Mouse (Mus musculus) heart, embryonic 16.5 days (tissue): ENCODE data around the gene Fpgs. TPM values are rescaled to one million over a fixed set of nuclear protein-coding genes. Genes with fewer than 3 reads are reported as not detected.

Source experiments
- ATAC-seq: fragments of 200-750 bp; cut with Nextera tagmentation; replicated peaks from 2 replicates; pipeline ENCODE4 v1.8.0; 2017; ENCODE audit warnings: moderate number of reproducible peaks; ENCODE audit not compliant: insufficient read depth, low FRiP score; ENCODE audit errors: extremely low read depth
- H3K27ac ChIP-seq: fragments of 300-500 bp; sonication (generic); 2 replicates; pipeline ENCODE4 v1.5.1; 2014; ENCODE audit warnings: mild to moderate bottlenecking, low read length, control low read depth, moderate library complexity
- H3K27me3 ChIP-seq: fragments of 300-500 bp; sonication (generic); 2 replicates; pipeline ENCODE4 v1.6.1; 2014; ENCODE audit warnings: low read length, mixed read lengths; ENCODE audit not compliant: control insufficient read depth, insufficient read depth
- H3K36me3 ChIP-seq: fragments of 300-500 bp; sonication (generic); 2 replicates; pipeline ENCODE4 v1.6.1; 2014; ENCODE audit not compliant: control insufficient read depth, insufficient read depth
- H3K4me1 ChIP-seq: fragments of 300-500 bp; sonication (generic); 2 replicates; pipeline ENCODE4 v1.6.1; 2014; ENCODE audit warnings: low read length, mixed read lengths; ENCODE audit not compliant: control insufficient read depth, insufficient read depth
- H3K4me2 ChIP-seq: fragments of 300-500 bp; sonication (generic); 2 replicates; pipeline ENCODE4 v1.6.1; 2014; ENCODE audit warnings: low read depth, mild to moderate bottlenecking, control low read depth, low read length
- H3K4me3 ChIP-seq: fragments of 300-500 bp; sonication (generic); 2 replicates; pipeline ENCODE4 v1.5.1; 2014; ENCODE audit warnings: mild to moderate bottlenecking, control low read depth, low read length
- H3K9ac ChIP-seq: fragments of 300-500 bp; sonication (generic); 2 replicates; pipeline ENCODE4 v1.6.1; 2014; ENCODE audit warnings: low read length, control low read depth
- H3K9me3 ChIP-seq: fragments of 300-500 bp; sonication (generic); replicated peaks from 2 replicates; pipeline ENCODE4 v1.6.1; 2016; ENCODE audit warnings: low read length; ENCODE audit not compliant: control insufficient read depth
- WGBS: fragments of 180-500 bp; shearing (Covaris S2); extraction: QIAGEN DNeasy Blood & Tissue Kit; methylation state at CpG from one replicate; pipeline ENCODE4 v1.1.7; 2014; 5-methylcytosine and 5-hydroxymethylcytosine counted together
- polyA plus RNA-seq: library from polyadenylated mRNA; unstranded; fragments of >200 nt; fragmentation: Nextera tagmentation; extraction: Ambion mirVana; gene quantifications from 2 replicates; pipeline ENCODE4 v1.2.1, GENCODE M21; 2015

Fpgs gene
- polyA plus RNA-seq, 1 experiment from 2014 or later: 16.9 TPM

GRCm38 (mm10) chr2:32710425-32710824 is 6.5 kb upstream of the Fpgs start:
- no peaks in the 10 kb centered on the region for H3K27me3 ChIP-seq
- ATAC-seq: no peak
- H3K4me2 ChIP-seq: no peak overlapping the region
- no peaks in the 10 kb centered on the region for H3K9me3 ChIP-seq
- H3K9ac ChIP-seq: no peak overlapping the region
- no peak overlapping the region for H3K4me3 ChIP-seq
- no peak overlapping the region for H3K27ac ChIP-seq
- peaks cover 29% of the 10 kb centered on the region for H3K4me1 ChIP-seq
- WGBS: 87% methylated on average over 5 of the region's 5 CpGs
- peaks cover 39% of the 10 kb centered on the region for H3K36me3 ChIP-seq

GRCm38 (mm10) chr2:32709521-32710137 is 5.7 kb upstream of the Fpgs start:
- 89% methylated on average over 20 of the region's 20 CpGs for WGBS
- Histone ChIP-seq H3K27ac (no peak overlapping the region), H3K36me3 (peaks cover 45% of the 10 kb centered on the region)

GRCm38 (mm10) chr2:32708643-32709042 is 4.7 kb upstream of the Fpgs start:
- ATAC-seq: no peak
- WGBS: 43% methylated on average over 3 of the region's 3 CpGs
- no peak overlapping the region for H3K27ac ChIP-seq

More at GRCm38 (mm10) chr2:32709521-32710137, 5.7 kb upstream of the Fpgs start:
- Histone ChIP-seq H3K27me3 (no peaks in the 10 kb centered on the region), H3K4me2 (no peak overlapping the region), H3K9me3 (no peaks in the 10 kb centered on the region), H3K4me1 (peaks cover 21% of the 10 kb centered on the region), H3K4me3 (no peak overlapping the region), H3K9ac (no peak overlapping the region)
- no peak for ATAC-seq

GRCm38 (mm10) chr2:32706971-32707370 is 3.0 kb upstream of the Fpgs start:
- Histone ChIP-seq H3K4me3 (no peak overlapping the region), H3K36me3 (peaks cover 52% of the 10 kb centered on the region), H3K9ac (no peak overlapping the region), H3K4me2 (no peak overlapping the region), H3K4me1 (peaks cover 11% of the 10 kb centered on the region), H3K9me3 (no peaks in the 10 kb centered on the region), H3K27ac (no peak overlapping the region), H3K27me3 (no peaks in the 10 kb centered on the region)
- no peak for ATAC-seq
- WGBS: 93% methylated on average over 6 of the region's 6 CpGs

More at GRCm38 (mm10) chr2:32708643-32709042, 4.7 kb upstream of the Fpgs start:
- H3K27me3 ChIP-seq: no peaks in the 10 kb centered on the region
- H3K4me1 ChIP-seq: peaks cover 11% of the 10 kb centered on the region
- no peak overlapping the region for H3K4me3 ChIP-seq
- H3K36me3 ChIP-seq: peaks cover 47% of the 10 kb centered on the region
- no peak overlapping the region for H3K4me2 ChIP-seq
- no peak overlapping the region for H3K9ac ChIP-seq
- H3K9me3 ChIP-seq: no peaks in the 10 kb centered on the region

GRCm38 (mm10) chr2:32705018-32705417 is 1.1 kb upstream of the Fpgs start:
- H3K36me3 ChIP-seq: peaks cover 49% of the 10 kb centered on the region
- 92% methylated on average over 7 of the region's 7 CpGs for WGBS
- no peaks in the 10 kb centered on the region for H3K9me3 ChIP-seq
- no peak overlapping the region for H3K4me3 ChIP-seq
- H3K9ac ChIP-seq: no peak overlapping the region
- no peak for ATAC-seq
- no peaks in the 10 kb centered on the region for H3K4me1 ChIP-seq
- no peaks in the 10 kb centered on the region for H3K27me3 ChIP-seq
- no peak overlapping the region for H3K27ac ChIP-seq
- H3K4me2 ChIP-seq: no peak overlapping the region

GRCm38 (mm10) chr2:32703046-32703445 is 899 bp downstream of the Fpgs start:
- Histone ChIP-seq H3K27me3 (no peaks in the 10 kb centered on the region), H3K4me2 (no peak overlapping the region), H3K9me3 (no peaks in the 10 kb centered on the region), H3K36me3 (peaks cover 34% of the 10 kb centered on the region), H3K4me3 (no peak overlapping the region), H3K27ac (no peak overlapping the region), H3K4me1 (no peaks in the 10 kb centered on the region), H3K9ac (no peak overlapping the region)
- ATAC-seq: no peak
- WGBS: 93% methylated on average over 8 of the region's 8 CpGs

GRCm38 (mm10) chr2:32700966-32701743 is 2.8 kb downstream of the Fpgs start:
- WGBS: 79% methylated on average over 14 of the region's 14 CpGs
- ATAC-seq: no peak
- H3K4me3 ChIP-seq: no peak overlapping the region
- no peak overlapping the region for H3K4me2 ChIP-seq
- H3K36me3 ChIP-seq: peaks cover 19% of the 10 kb centered on the region
- no peaks in the 10 kb centered on the region for H3K9me3 ChIP-seq
- no peak overlapping the region for H3K27ac ChIP-seq
- no peaks in the 10 kb centered on the region for H3K4me1 ChIP-seq
- H3K27me3 ChIP-seq: no peaks in the 10 kb centered on the region
- no peak overlapping the region for H3K9ac ChIP-seq

GRCm38 (mm10) chr2:32699680-32700079 is 4.3 kb downstream of the Fpgs start:
- ATAC-seq: no peak

GRCm38 (mm10) chr2:32694691-32695090 is 9.3 kb downstream of the Fpgs start:
- 78% methylated on average over 12 of the region's 12 CpGs for WGBS
- no peaks in the 10 kb centered on the region for H3K36me3 ChIP-seq
- peak overlapping the region; percentile 67 for H3K27ac ChIP-seq
- H3K4me1 ChIP-seq: peaks cover 8% of the 10 kb centered on the region
- H3K4me3 ChIP-seq: peak overlapping the region; percentile 85
- no peak for ATAC-seq
- H3K9ac ChIP-seq: peak overlapping the region; percentile 71
- H3K9me3 ChIP-seq: no peaks in the 10 kb centered on the region
- peak overlapping the region; percentile 78 for H3K4me2 ChIP-seq
- H3K27me3 ChIP-seq: no peaks in the 10 kb centered on the region

More at GRCm38 (mm10) chr2:32699680-32700079, 4.3 kb downstream of the Fpgs start:
- H3K9me3 ChIP-seq: no peaks in the 10 kb centered on the region
- H3K4me3 ChIP-seq: no peak overlapping the region
- no peak overlapping the region for H3K4me2 ChIP-seq
- no peaks in the 10 kb centered on the region for H3K27me3 ChIP-seq
- H3K27ac ChIP-seq: no peak overlapping the region
- no peak overlapping the region for H3K9ac ChIP-seq
- H3K4me1 ChIP-seq: no peaks in the 10 kb centered on the region
- WGBS: 72% methylated on average over 6 of the region's 6 CpGs
- H3K36me3 ChIP-seq: peaks cover 8% of the 10 kb centered on the region
